Mouse (Mus musculus): ENCODE results near the gene Oca2. TPM values are rescaled to one million over a fixed set of nuclear protein-coding genes. Genes with fewer than 3 reads are reported as not detected.

The Oca2 gene
- under 1 TPM; 0.30 to 0.32 TPM for total RNA-seq (2021)

GRCm38 (mm10) chr7:56239543-56239942 is at the start of gene Oca2:
Oca2 (plus strand) TSS chr7:56239760.
- no peak for DNase-seq (ENCODE audit: low spot score in 2 of 2)
- intact Hi-C loops (cut with DNase I), result no loop called here

GRCm38 (mm10) chr7:56191041-56191440 is 48.5 kb upstream of the Oca2 start:
- intact Hi-C loops (cut with DNase I), result no loop called here

GRCm38 (mm10) chr7:56191661-56192060 is 47.9 kb upstream of the Oca2 start:
- no peak for DNase-seq (ENCODE audit: low spot score in 2 of 2)
- intact Hi-C loops (cut with DNase I), result no loop called here

More at GRCm38 (mm10) chr7:56191041-56191440, 48.5 kb upstream of the Oca2 start:
- no peak for DNase-seq (ENCODE audit: low spot score in 2 of 2)

- intact Hi-C loops (cut with DNase I), result no loop called here
- no peak for DNase-seq (ENCODE audit: low spot score in 2 of 2)
Measured at GRCm38 (mm10) chr7:56201483-56202218, 37.9 kb upstream of the Oca2 start.

- intact Hi-C loops (cut with DNase I), result no loop called here
- no peak for DNase-seq (ENCODE audit: low spot score in 2 of 2)
Measured at GRCm38 (mm10) chr7:56202843-56203242, 36.7 kb upstream of the Oca2 start.

- intact Hi-C loops (cut with DNase I), result no loop called here
- no peak for DNase-seq (ENCODE audit: low spot score in 2 of 2)
Measured at GRCm38 (mm10) chr7:56203286-56203685, 36.3 kb upstream of the Oca2 start.

- intact Hi-C loops (cut with DNase I), result no loop called here
Measured at GRCm38 (mm10) chr7:56204877-56205276, 34.7 kb upstream of the Oca2 start.

GRCm38 (mm10) chr7:56220811-56221210 is 18.7 kb upstream of the Oca2 start:
- DNase-seq (ENCODE audit: low spot score in 2 of 2), result no peak
- intact Hi-C loops (cut with DNase I), result no loop called here

More at GRCm38 (mm10) chr7:56204877-56205276, 34.7 kb upstream of the Oca2 start:
- DNase-seq (ENCODE audit: low spot score in 2 of 2), result no peak

- no peak for DNase-seq (ENCODE audit: low spot score in 2 of 2)
- intact Hi-C loops (cut with DNase I), result no loop called here
Measured at GRCm38 (mm10) chr7:56235794-56236423, 3.7 kb upstream of the Oca2 start.

- intact Hi-C loops (cut with DNase I), result no loop called here
- no peak for DNase-seq (ENCODE audit: low spot score in 2 of 2)
Measured at GRCm38 (mm10) chr7:56236617-56237016, 2.9 kb upstream of the Oca2 start.

- DNase-seq (ENCODE audit: low spot score in 2 of 2), result no peak
- intact Hi-C loops (cut with DNase I), result no loop called here
Measured at GRCm38 (mm10) chr7:56254568-56254967, 15.0 kb downstream of the Oca2 start.

GRCm38 (mm10) chr7:56257875-56258441 is 18.4 kb downstream of the Oca2 start:
- DNase-seq (ENCODE audit: low spot score in 2 of 2), result no peak
- intact Hi-C loops (cut with DNase I), result no loop called here

- no peak for DNase-seq (ENCODE audit: low spot score in 2 of 2)
- intact Hi-C loops (cut with DNase I), result no loop called here
Measured at GRCm38 (mm10) chr7:56277506-56277905, 37.9 kb downstream of the Oca2 start.

GRCm38 (mm10) chr7:56291468-56292115 is 52.0 kb downstream of the Oca2 start:
- peak; percentile 53 to 77 for DNase-seq (ENCODE audit: low spot score in 2 of 2)
- intact Hi-C loops (cut with DNase I), result loop anchor here (1.0 to 5.0 kb wide), 3 partner anchors 170 to 1181 kb away; partner anchors contain the start of gene Gabrg3

GRCm38 (mm10) chr7:56304408-56304807 is 64.8 kb downstream of the Oca2 start:
- DNase-seq (ENCODE audit: low spot score in 2 of 2), result no peak
- intact Hi-C loops (cut with DNase I), result no loop called here

GRCm38 (mm10) chr7:56314358-56314757 is 74.8 kb downstream of the Oca2 start:
- DNase-seq (ENCODE audit: low spot score in 2 of 2), result no peak
- intact Hi-C loops (cut with DNase I), result no loop called here

GRCm38 (mm10) chr7:56315630-56316529 is 76.3 kb downstream of the Oca2 start:
- DNase-seq (ENCODE audit: low spot score in 2 of 2), result no peak

GRCm38 (mm10) chr7:56327738-56328137 is 88.2 kb downstream of the Oca2 start:
- DNase-seq (ENCODE audit: low spot score in 2 of 2), result no peak
- intact Hi-C loops (cut with DNase I), result no loop called here

More at GRCm38 (mm10) chr7:56315630-56316529, 76.3 kb downstream of the Oca2 start:
- intact Hi-C loops (cut with DNase I), result no loop called here

- intact Hi-C loops (cut with DNase I), result no loop called here
- DNase-seq (ENCODE audit: low spot score in 2 of 2), result no peak
Measured at GRCm38 (mm10) chr7:56348528-56348927, 109.0 kb downstream of the Oca2 start.

All from left cerebral cortex, postnatal 36 days (tissue).